34 mouse cellular contexts compared by ENCODE assay signal in the genomic region with DNA sequence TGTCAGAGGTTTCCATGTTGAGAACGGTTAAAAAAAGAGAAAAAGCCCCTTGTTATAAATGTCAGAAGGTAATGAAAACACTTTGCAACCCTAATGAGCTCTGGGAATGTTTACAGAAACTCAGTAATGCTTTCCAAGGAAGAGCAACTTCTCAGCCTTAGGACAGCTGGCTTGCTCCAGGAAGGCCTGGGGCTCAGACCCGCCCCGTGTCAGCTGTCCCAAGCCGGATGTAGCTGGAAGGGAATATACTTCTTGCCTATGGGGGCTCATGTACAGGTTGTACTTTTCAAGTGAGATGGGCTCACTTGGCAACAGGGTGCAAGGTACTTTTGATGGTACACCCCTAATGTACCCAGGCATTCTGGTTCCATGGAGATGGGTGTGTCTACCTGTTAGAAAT.
"Had no signal": no experiment of that assay in that cellular context is flagged by ENCODE, and none has a peak within 500 bp of the region (broad histone marks: within the 10 kb centered on the region; RNA-seq: fewer than 3 reads in every experiment).

No protein-coding gene starts in this region.

- H3K9ac ChIP-seq: heart, embryonic 12.5 days; heart, embryonic 13.5 days; heart, embryonic 15.5 days; hindbrain, embryonic 12.5 days; hindbrain, embryonic 13.5 days; hindbrain, embryonic 14.5 days; hindbrain, embryonic 15.5 days; kidney, embryonic 15.5 days had no signal

- H3K9me3 ChIP-seq: heart, embryonic 10.5 days; heart, embryonic 12.5 days; heart, embryonic 13.5 days; heart, embryonic 15.5 days; hindbrain, embryonic 10.5 days; hindbrain, embryonic 13.5 days; hindbrain, embryonic 15.5 days; kidney, embryonic 15.5 days had no signal

- H3K27ac ChIP-seq: heart, adult 2 months; heart, embryonic 10.5 days; heart, embryonic 13.5 days; heart, embryonic 15.5 days; hindbrain, embryonic 10.5 days; hindbrain, embryonic 12.5 days; hindbrain, embryonic 13.5 days; hindbrain, embryonic 14.5 days; hindbrain, embryonic 15.5 days; hindbrain, postnatal 0 days; kidney, embryonic 15.5 days; kidney, postnatal 0 days; layer of hippocampus, adult 2 months; left cerebral cortex, adult 2 months had no signal

- H3K27me3 ChIP-seq: heart, embryonic 12.5 days; heart, embryonic 13.5 days; heart, embryonic 15.5 days; hindbrain, embryonic 12.5 days; hindbrain, embryonic 13.5 days; hindbrain, embryonic 15.5 days; kidney, embryonic 15.5 days had no signal

- H3K4me1 ChIP-seq: heart, embryonic 10.5 days; heart, embryonic 12.5 days; heart, embryonic 13.5 days; heart, embryonic 15.5 days; hindbrain, embryonic 10.5 days; hindbrain, embryonic 12.5 days; hindbrain, embryonic 13.5 days; hindbrain, embryonic 15.5 days; kidney, embryonic 15.5 days had no signal

- DNase-seq: heart, adult 2 months; heart, postnatal 10 days; heart, postnatal 14 days; heart, postnatal 36 days; heart, postnatal 4 days; kidney, adult 11 months; kidney, adult 18-20 months; kidney, adult 2 months; kidney, adult 8-10 months; kidney, adult 9 months; kidney, postnatal 10 days; kidney, postnatal 14 days; kidney, postnatal 25 days; kidney, postnatal 36 days; kidney, postnatal 4 days; layer of hippocampus, adult 9-11 months; layer of hippocampus, postnatal 36 days had no signal

- H3K36me3 ChIP-seq: heart, embryonic 10.5 days; heart, embryonic 12.5 days; heart, embryonic 13.5 days; heart, embryonic 15.5 days; hindbrain, embryonic 10.5 days; hindbrain, embryonic 12.5 days; hindbrain, embryonic 13.5 days; hindbrain, embryonic 15.5 days; kidney, embryonic 15.5 days had no signal

- H3K4me3 ChIP-seq: heart, adult 2 months; heart, embryonic 10.5 days; heart, embryonic 12.5 days; heart, embryonic 13.5 days; heart, embryonic 15.5 days; hindbrain, embryonic 10.5 days; hindbrain, embryonic 12.5 days; hindbrain, embryonic 13.5 days; hindbrain, embryonic 15.5 days; kidney, embryonic 15.5 days; layer of hippocampus, adult 2 months; left cerebral cortex, adult 2 months had no signal

- ATAC-seq: hindbrain, embryonic 16.5 days; hindbrain, postnatal 0 days; inflammation-experienced regulatory T-cells, adult 6 months had no signal

- H3K4me2 ChIP-seq: heart, embryonic 11.5 days; heart, embryonic 12.5 days; heart, embryonic 13.5 days; heart, embryonic 15.5 days; hindbrain, embryonic 12.5 days; hindbrain, embryonic 13.5 days; hindbrain, embryonic 14.5 days; hindbrain, embryonic 15.5 days; kidney, embryonic 15.5 days had no signal
